Mouse (Mus musculus) adrenal gland, adult 2 months (tissue): ENCODE results near the gene Hif1an. TPM values are rescaled to one million over a fixed set of nuclear protein-coding genes. Genes with fewer than 3 reads are reported as not detected.

ENCODE experiments used
- DNase-seq: peaks from one replicate; pipeline ENCODE4 v3.0.0; 2021
- polyA plus RNA-seq: library from polyadenylated mRNA; depleted of rRNA; stranded (reverse); fragments of >200 nt; gene quantifications from 2 replicates; pipeline ENCODE4 v1.2.3, GENCODE M21; 2012; rRNA removed
- total RNA-seq, 2 experiments: library from RNA; stranded (reverse); gene quantifications; 2 replicates each; pipeline ENCODE4 v1.2.3; 2021

Gene Hif1an
- total and polyA plus RNA-seq, 3 experiments = 10.6 to 25.7 (median 21.2) TPM

- no peak for DNase-seq
Measured at GRCm38 (mm10) chr19:44564006-44564405, 1.4 kb downstream of the Hif1an start.

DNA sequence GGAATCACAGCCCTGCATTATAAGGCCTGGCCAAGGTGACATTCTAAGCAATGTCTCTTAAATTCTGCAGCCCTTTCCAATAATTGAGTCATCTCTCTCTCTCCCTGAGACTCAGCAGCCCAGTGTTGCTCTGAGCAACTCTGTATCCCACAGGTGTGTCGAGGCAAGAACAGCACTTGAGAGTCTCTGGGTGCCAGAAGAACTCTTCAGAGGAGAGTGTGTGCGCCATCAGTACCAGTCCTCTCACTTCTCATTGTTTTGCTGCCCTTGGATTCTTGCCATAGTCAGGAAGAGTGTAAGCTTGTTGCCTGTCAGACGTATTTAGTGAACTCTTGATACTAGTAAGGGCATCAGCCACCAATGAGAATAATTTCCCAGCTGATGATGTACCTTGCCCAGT, 5.1 kb downstream of the Hif1an start:
- no peak for DNase-seq

- DNase-seq = no peak
Measured at GRCm38 (mm10) chr19:44576275-44576674, 13.6 kb downstream of the Hif1an start.

GRCm38 (mm10) chr19:44578038-44578437, 15.4 kb downstream of the Hif1an start:
- DNase-seq = no peak

DNA sequence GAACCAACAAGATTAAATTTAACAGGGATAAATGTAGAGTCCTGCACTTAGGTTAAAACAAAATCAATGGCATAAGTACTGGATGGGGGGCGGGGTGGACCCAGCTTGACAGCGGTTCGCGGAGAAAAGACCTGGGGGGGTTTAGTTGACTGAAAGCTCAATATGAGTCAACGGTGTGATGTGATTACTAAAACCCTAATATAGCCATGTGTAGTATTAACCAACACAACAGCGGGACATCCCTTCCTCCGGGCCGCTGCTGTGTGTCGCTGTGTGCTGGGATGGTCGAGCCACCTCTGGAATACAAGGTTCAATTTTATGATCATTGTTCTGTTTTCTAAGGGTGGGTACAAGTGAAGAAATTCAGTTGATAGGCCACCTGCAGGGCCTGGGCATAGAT, 19.5 kb downstream of the Hif1an start:
- no peak for DNase-seq

- peak; percentile 91 for DNase-seq
Measured at GRCm38 (mm10) chr19:44582638-44583309, 20.1 kb downstream of the Hif1an start.

GRCm38 (mm10) chr19:44588036-44588435, 25.4 kb downstream of the Hif1an start:
- no peak for DNase-seq

DNA sequence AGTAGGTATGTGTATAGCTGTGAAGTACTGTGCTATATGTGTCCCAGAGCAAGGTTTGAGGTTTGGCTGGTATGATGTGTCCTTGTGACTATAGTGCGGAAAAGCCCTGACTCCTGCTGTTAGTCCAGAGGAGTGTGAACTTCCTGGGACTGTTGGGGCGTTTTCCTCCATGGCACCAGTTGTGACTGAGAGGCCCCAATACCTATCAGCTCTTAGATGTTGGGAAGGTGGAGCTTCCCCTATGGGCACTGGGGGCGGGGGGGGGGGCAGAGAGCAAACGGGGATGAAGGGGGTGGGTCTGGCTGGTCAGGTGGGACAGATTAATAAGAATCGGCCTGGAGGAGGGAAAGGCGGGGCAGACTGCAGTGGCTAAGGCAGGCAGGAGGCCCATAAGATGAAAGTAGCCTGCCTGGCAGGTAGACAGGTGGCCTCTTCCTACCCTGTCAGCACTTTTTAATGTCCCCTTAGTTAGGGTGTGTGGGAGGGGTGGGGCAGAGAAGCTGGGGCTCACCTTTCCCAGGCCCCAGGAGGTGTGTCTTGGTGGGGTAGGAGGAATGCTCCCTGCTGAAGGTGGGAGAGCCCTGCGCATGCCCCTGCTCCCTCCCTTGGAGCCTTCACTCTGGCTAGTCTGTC, 27.1 kb downstream of the Hif1an start:
- DNase-seq = no peak

- DNase-seq = no peak
Measured at GRCm38 (mm10) chr19:44590992-44591391, 28.3 kb downstream of the Hif1an start.

GRCm38 (mm10) chr19:44591638-44592037, 29.0 kb downstream of the Hif1an start:
- DNase-seq = no peak

DNA sequence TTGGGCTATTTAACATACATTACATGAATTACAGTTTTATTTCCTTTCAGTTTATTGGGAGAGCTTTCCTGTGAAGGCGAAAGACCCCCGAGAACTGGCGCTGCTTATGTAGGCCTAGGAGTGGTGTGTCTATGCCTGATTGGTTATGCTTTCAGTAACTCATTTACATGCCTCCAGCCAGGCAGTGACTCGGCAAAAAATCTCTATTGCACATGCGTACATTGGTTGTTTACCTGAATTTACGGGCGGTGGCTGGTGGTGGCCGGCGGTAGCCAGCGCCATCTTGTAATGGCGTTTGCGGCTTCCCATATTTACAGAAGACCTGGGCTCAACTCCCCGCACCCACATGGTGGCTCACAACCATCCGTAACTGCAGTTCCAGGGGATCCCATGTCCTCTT, 31.5 kb downstream of the Hif1an start:
- no peak for DNase-seq

- no peak for DNase-seq
Measured at GRCm38 (mm10) chr19:44618166-44618565, 55.5 kb downstream of the Hif1an start.

Other genes with a start within 250 kb of the Hif1an start
- 1 to 10 TPM; 5.4 to 9.3 TPM for gene Scd4, start 229.8 kb upstream of the Hif1an start, total RNA-seq
- gene Scd4, start 229.8 kb upstream of the Hif1an start, polyA plus RNA-seq = 0.19 and 0.29 TPM in 2 replicates
- 1,000 to 10,000 TPM; 1,012 to 3,370 TPM for gene Scd1, start 155.0 kb upstream of the Hif1an start, total RNA-seq
- 10,217 and 11,584 TPM in 2 replicates for gene Scd1, start 155.0 kb upstream of the Hif1an start, polyA plus RNA-seq
- gene Wnt8b, start 69.4 kb upstream of the Hif1an start, total RNA-seq = under 1 TPM; 0.12 to 0.17 TPM
- gene Wnt8b, start 69.4 kb upstream of the Hif1an start, polyA plus RNA-seq = 0.02 and 0.11 TPM in 2 replicates
- 1 to 10 TPM; 3.4 to 4.8 TPM for gene Sec31b, start 17.0 kb upstream of the Hif1an start, total RNA-seq
- 11.6 and 12.8 TPM in 2 replicates for gene Sec31b, start 17.0 kb upstream of the Hif1an start, polyA plus RNA-seq
- gene Gm20538, start 10.0 kb upstream of the Hif1an start, total RNA-seq = not detected
- not detected in 2 replicates for gene Gm20538, start 10.0 kb upstream of the Hif1an start, polyA plus RNA-seq
- 100 to 1,000 TPM; 747 TPM for gene Ndufb8, start 7.4 kb upstream of the Hif1an start, total RNA-seq
- 554 and 568 TPM in 2 replicates for gene Ndufb8, start 7.4 kb upstream of the Hif1an start, polyA plus RNA-seq
- not detected for gene Pax2, start 193.2 kb downstream of the Hif1an start, total RNA-seq
- not detected in 2 replicates for gene Pax2, start 193.2 kb downstream of the Hif1an start, polyA plus RNA-seq